Mouse (Mus musculus) layer of hippocampus, adult 11-12 months (tissue): ENCODE measurements around the gene Slamf9.
A peak's percentile ranks its signal among the peaks of the same experiment; 100 is the strongest.

Experiments used
- DNase-seq: peaks from one replicate; pipeline ENCODE4 v3.0.0; 2022; ENCODE audit warnings: low spot score

Gene Slamf9

DNA sequence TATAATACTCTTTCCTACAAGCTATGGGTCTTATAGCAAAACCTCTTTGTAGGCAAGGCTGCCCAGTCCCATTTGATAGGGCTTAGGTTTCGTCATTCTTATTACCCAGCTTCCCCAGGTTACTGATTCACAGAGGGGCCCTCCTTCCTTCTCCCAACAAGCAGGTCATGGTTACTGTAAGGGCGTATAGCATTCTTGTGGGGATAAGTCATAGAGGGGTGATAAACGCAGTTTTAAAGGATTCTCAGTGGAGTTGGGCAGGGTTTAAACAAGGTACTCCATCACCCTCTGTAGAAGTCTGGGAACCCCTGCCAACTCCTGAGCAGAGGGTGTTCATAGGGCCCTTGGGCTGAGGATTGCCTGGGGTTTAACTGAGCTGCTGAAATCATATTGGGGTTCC, 12.6 kb upstream of the Slamf9 start:
- no peak for DNase-seq

DNA sequence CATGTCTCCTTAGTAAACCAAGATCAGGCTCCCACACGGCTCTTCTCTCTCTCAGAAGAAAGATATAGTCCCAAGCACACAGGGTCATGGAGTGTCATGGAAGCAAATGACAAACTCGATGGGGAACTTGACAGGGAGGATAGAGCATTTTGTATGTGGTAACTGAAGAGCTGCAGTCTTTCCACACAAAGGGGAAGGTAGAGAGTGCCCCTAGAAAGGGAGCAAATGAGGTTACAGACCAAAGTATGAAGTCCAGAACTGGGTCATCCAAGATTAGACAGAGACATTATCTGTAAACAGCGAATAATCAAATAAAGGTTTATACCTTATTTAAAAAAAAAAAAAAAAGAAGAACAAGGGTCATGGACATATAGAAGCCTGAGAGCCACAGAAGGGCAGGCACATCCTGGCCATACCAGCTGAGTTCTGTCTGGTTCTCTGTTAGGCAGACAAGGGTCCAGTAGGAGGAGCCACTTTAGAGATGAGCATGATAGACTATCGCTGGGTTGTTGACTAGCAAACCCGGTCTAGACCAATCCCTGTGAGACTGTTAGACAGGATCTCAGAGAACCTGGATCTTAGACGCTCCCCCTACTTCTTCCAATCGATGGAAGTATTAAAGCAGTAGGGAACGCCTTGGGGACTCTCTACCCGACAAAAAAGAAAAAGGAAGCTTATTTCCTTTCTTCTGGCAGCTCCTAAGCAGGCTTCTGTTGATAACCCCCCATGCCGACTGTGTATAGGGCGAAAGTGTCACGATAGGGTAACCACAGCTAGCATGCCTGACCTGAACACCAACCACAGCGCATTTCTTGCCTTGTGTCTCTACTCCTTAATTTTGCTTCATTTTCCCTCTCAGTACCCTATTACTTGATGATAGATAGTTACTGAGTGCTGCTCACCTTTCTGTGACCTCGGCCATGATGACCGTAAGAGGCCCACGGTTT, 11.5 kb upstream of the Slamf9 start:
- no peak for DNase-seq

DNA sequence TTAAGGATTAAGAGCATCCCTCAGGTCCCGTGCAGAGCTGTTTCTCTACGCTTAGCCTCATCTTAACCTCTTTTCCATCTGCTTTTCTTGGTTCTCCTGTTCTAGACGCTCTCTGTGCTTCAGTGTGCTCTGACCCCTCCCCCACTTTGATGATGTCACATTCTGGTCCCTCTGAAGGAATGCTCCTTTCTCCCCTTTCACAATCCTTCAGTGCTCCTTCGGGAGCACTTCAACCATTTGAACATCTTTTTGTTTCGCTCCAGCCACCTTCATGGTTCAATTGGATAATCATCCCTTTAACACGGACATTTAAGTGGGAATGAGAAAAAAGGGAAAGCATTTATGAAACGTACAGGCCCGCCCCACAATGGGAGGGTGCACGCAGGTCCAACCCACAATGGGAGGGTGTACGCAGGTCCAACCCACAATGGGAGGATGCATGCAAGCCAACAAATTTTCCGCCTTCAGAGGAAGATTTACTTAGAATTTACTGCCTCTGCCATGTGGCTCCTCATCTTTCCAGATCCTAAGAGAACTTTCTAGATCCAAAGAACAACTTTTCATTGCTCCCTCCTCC, 6.8 kb upstream of the Slamf9 start:
- no peak for DNase-seq

DNA sequence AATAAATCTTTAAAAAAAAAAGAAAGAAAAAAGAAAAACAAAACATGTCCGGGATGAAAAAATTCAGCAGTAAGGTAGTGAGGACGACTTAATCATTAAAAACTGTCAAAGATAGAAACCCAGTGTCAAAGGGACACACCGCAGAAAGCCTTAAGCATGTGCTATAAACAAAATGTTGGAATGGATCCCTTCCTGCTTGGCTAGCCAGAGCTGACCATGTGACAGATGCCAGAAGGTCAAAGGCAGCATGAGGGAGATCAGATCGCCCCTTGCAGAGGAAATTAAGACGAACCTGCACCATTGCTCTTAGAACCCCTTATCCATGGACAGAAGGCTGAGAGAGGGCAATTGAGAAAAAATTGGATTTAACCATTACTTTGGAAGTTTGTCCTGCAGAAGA, 5.8 kb upstream of the Slamf9 start:
- DNase-seq: no peak

DNA sequence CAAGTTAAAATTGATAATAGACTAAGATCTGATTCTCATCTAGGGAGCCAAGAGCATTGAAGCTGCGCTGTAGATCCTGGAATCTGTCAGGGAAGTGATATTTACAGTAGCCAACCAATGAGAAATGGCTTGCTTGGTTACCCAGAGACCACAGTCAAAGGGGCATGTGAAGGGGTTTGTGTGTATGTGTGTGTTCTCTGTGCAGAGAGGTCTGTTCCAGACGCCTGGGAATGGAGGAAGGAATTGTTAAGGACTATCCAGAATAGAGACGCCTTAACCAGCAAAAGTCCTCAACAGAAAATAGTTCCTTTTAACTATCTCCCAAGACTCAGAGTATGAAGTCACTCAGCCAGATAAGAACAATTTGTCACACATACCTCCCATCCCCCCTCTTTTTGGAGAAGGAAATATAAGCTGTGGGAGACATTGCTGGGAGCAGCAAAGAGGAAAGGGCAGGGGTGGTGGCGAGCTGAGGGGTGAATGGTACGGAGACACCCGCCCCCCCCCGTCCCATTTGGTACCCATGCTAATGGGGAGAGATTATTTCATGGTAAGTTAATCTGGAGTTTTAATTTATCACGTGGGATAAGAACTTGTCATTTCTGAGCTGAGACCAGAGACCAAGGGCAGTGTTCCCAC, 5.2 kb upstream of the Slamf9 start:
- no peak for DNase-seq

DNA sequence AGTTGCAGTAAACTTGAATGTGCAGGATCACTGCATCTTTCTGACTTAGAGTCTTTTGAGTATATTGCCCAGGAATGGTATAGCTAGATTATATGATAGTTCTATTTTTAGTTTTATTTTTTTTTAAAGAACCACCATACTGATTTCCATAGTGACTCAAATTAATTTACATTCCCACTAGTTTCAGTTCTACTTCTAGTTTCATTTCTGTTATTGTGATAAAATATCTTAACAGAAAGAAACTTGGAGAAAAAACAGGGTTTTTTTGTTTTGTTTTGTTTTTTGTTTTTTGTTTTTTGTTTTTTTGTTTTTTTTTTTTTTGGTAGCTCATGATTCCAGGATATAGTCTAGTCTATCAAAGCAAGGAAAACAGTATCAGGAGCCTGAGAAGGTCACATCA, 2.2 kb upstream of the Slamf9 start:
- DNase-seq: no peak

DNA sequence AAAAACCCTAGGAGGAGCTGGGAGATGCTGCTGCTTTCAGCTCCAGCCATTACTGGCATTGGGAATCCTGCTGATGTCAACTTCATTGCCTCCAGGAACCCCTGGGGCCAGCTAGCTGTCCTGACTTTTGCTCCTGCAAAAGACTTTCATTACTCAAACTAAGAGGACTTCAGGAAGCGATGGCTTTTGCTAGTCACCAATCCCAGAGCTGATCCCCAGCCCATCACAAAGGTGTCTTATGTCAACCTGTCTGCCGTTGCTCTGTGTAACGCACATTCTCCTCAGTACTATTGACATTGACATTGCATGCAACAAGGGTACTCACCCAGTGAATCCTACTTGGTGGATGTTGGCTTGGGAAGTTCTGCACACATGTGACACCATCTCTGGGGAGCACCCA, 962 bp upstream of the Slamf9 start:
- no peak for DNase-seq

DNA sequence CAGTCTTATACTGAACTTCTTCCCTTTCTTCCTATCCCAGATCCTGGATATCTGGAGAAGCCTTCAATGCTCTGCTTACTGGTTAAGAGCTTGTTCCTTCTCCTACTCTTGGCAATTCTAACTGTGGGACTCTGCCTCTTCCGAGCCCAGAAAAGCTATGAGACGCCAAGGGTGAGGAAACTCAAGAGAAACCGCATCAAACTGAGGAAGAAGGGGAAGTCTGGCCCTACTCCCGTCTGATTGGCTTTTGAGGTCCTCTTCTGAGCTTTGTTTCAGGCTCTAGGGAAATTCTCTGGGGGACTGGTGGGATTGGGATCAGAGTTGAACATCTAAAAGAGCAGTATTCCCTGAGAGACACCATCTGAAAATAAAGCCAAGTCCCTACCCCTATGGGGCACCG, 2.9 kb downstream of the Slamf9 start:
- DNase-seq: no peak

DNA sequence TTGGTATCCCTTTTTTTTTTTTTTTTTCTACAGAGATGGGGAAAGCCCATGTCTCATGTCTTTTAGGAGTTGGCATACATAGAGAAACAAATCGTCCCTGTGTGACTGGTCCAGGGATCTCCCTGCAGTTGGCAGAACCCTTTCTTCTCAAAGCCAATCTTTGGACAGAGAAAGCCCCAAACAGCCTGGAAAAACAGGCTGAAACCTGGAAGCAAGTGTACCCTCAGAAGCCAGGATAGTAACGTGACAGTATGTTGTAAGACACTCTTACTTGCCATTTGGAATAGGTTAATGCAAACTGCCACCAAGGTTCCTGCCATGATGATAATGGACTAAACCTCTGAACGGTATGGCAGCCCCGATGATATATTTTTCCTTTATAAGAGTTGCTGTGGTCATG, 5.2 kb downstream of the Slamf9 start:
- no peak for DNase-seq

DNA sequence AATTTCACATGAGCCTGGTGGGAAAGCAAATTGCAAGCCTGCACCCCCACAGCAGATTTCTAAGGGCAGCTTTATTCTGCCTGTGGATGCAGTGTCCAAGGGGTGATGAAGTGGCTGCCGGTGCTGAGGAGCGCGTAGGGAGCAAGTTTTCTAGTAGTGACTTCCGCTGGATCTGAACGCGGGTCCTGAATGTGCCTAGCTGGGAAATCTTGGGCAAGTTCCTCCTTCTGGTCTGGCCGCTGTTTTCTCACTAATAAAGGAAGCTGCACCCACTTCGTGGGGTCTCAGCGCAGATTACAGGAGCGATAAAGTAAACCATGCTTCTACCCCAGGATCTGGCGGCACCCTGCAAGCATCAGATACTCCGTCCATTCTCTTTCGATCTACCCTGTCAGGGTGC, 6.0 kb downstream of the Slamf9 start:
- no peak for DNase-seq

DNA sequence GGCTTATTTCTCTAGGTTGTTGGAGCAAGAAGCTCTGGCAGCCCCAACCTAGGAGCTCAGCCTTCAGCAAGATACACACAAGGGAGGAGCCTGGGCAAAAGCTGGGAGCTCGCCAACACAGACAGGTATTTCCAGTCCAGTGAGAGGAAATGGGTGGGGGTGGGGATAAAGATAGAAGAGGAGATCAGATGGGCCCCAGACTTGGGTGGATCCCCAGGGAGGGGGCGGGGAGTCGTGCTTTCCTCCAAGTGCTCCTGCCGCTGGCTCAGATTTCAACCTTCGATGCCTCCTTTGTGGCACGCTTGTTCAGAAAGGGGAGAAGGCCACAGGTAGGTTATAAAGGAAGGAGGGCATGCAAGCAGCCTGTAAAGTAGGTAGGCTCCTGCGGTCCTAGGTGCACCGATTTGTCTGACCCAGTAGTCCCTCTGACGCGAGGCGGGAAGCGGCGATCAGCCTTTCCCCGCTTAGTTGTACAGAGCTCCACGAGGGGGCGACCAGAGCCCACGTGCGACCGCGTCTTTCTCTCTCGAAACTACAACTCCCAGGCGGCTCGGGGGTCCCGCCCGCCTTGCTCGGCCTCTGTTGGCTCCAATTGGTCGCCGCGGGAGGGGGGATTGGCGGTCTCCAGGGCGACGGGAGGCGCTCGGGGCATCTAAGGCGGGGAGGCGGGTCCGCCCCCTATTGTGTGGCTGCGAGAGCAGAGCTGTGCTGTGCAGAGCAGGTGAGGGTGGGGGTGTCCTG, 6.6 kb downstream of the Slamf9 start, which contains the start of gene Igsf9:
TSS of gene Igsf9 (plus strand) at position 249 of the 741 bp plus-strand sequence.
- peak; percentile 93 for DNase-seq

DNA sequence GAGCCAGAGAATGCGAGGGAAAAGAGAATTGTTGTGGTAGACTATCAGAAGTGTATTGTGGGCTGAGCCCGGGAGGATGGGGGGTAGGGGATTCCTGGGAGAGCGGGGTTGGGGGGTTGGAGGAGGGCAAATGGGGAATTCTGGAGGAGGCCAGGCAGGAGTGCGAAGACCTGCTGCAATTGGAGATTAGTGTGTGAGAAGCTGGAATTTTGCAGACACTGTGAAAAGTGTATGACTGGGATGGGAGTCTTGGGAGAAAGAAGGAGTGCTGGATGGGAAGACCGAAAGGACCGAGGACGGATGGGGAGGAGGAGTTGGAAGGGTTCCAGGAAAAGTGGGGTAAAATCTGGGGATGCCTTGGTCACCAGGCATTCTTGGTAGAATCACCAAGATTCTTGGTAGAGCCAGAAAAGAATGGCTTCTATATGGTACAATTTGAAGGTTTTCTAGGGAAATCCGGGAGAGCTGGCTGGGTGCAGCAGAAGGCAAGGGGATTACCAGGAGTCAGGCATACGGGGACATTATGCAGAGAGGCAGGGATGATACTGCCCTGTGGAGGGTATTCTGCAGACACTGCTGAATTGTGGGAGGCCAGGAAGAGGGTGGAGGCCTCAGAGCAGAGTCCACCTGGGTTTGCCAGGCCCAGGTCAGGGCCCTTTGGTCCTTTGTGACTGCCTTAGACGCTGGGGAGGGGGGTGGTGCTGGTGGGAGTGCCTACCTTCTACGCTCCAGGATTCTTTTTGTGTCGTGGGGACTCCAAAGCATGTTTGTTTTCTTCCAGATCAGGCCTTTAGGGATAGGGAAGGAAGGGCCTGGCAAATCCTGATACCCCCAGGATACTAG, 7.6 kb downstream of the Slamf9 start:
- no peak for DNase-seq

DNA sequence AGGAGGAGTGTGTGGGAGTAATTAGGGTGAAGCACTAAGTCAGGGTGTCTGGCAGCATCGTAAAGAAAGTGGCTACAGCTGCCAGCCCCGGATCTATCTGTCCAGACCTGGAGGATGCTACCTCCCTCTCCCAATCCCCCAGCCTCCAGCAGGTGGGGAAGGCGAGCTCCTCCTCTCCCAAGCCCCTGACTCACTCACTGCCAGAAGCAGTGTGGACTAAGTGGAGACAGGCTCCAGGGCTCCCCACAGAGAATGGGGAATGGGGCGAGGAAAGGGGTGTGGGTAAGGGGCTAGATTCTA, 8.2 kb downstream of the Slamf9 start:
- no peak for DNase-seq

DNA sequence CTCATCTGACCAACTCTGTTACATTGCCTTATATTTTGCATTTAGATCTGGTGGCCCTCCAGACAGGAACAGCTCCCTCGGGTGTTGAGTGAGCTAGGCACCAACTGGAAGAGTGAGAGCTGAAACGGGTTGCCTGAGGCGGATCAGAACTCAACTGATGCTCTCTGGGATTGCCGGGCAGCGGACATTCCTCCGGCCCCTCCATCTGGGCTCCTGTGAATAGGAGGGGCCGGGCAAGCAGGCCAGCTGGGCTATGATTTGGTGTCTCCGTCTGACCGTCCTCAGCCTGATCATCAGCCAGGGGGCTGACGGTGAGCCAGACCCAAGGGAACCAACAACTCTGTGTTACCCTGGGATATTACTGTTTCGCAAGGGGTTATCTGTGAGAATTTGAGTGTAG, 9.1 kb downstream of the Slamf9 start:
- no peak for DNase-seq

DNA sequence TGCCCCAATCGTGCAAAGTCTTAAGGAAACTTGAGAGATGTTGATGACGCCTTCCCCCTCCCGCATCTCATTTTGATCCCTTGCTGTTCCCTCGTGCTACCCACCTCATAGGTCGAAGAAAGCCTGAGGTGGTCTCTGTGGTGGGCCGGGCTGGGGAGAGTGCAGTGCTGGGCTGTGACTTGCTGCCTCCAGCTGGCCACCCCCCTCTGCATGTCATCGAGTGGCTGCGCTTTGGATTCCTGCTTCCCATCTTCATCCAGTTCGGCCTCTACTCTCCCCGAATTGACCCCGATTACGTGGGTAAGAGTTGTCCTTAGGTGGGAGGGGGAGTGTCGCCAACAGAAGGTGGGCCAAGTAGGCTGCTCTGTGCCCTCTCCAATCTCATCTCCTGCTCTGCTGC, 9.5 kb downstream of the Slamf9 start:
- no peak for DNase-seq

DNA sequence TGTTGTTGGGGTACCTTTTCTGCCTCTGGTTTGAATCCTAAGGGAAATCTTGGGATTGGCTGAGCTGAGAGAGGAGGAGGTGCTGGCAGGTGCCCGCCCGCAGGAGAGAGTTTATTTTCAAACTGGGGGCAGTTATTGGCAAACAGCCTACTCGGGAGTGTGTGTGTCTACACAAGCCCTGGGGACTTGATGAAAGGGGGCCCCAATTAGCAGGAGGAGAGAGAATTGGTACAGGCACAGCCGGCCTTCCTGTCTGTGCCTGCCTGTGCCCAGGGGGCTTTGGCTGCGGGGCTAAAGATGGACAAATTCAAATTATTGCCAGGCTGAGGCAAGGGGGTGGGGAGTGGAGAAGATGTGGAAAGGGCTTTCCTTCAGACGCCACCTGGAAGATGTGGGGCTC, 10.7 kb downstream of the Slamf9 start:
- no peak for DNase-seq

DNA sequence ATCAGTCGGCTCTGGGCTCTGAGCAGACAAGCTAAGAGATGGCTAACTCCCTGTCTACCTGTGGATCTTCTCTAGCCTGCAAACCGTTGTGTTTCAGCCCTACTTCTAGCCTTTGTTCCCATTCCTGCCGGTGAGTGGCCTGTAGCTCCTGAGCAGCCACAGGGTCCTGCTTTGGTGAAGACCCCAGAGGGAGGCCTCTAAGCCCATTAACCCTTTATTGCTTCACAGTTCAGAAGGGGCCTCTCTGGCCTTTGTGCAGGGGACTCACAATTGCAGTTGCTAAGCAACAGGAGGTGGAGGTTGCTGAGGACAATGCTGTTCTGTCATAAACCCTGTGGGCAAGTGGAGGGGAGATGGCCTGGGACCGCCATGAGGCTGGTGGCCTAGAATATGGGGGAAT, 11.1 kb downstream of the Slamf9 start:
- no peak for DNase-seq

DNA sequence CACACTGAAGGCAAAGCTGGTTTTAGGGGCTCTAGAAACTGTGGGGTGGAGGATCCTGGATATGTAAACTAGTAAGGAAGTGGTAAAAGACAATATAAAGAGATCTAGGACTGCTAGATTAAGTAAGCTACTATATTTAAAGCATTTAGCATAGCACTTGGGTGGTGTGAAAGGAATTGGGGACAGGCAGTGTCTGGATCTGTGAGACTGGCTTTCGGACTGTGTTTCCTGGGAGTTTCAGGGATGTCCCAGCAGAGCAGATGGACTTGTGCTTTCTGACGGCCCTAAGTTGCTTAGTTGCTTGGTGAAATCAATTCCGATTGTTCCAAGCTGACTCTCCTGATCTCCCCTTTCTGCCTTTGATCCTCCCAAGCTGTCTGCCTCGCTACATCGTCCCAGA, 11.5 kb downstream of the Slamf9 start:
- DNase-seq: no peak

DNA sequence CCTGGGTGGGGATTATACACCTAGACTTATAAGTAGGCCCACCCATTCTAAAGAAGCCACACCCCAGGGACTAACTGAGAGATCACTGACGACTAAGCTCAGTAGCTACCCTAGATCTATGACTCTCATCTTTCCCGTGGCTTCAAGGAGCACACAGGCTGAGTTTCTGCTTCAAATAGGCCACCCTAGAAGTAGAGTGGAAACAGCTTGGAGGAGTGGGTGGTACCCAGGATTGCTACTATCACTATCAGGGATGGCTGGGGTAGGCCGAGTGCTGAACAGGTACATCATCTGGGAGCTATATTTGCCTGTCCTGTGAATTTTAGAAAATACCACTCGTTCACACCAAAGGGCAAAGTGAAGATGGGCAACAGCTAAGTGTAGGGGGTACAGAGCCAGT, 12.7 kb downstream of the Slamf9 start:
- DNase-seq: no peak

DNA sequence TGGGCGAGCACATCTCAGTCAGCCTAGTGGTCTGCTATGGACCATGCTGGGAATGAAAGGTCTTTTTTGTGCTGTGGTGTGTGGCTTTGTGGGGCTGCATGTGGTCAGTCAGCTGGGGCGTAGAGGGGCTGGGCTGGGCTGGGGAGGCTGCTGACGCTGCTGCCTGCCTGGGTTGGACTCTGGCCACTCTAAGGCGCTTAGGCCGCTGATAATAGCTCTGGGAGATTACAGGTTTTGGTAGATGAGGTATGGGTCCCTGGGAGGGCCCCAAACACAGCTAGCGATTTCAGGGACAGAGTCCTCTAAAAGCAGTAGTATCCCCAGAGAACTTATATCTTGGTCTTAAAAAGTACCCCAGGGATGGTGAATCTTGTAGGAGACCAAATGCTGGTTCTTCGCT, 13.7 kb downstream of the Slamf9 start:
- DNase-seq: no peak

DNA sequence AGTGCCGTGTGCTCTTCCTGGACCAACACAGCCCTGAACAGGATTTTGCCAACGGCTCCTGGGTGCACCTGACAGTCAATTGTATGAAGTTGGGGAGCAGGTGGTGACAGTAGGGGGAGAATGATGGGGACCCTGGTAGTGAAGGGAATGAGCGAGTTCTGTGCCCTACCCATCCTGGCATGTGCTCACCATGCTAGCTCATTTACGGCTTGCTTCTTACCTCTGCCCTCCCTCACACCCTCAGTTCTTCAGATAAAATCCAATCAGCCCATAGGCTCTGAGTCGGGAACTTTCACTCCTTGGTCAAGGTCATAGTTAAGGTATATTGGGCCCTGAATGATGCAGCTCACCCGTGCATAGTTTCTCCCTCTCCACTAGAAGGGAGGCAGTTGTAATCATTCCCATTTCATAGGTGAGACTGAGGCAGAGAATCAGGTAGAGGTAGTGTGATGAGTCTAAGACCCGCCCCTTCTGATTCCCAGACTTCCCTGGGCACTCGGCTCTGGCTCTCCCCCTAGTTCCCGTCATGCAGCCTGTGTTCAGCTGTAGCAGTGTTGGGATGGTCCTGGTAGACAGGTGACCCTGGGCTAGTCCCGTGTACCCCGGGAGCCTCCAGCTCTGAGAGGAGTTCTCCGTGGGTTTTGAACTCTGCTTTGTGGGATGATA, 14.6 kb downstream of the Slamf9 start:
- no peak for DNase-seq
